Mouse (Mus musculus) embryo, embryonic 11.5 days (tissue): ENCODE measurements around the gene Gjc1.

Experiments
- DNase-seq: peaks from one replicate; pipeline ENCODE4 v3.0.0-alpha.2; 2012; ENCODE audit warnings: low read depth, low spot score

The Gjc1 gene

DNA sequence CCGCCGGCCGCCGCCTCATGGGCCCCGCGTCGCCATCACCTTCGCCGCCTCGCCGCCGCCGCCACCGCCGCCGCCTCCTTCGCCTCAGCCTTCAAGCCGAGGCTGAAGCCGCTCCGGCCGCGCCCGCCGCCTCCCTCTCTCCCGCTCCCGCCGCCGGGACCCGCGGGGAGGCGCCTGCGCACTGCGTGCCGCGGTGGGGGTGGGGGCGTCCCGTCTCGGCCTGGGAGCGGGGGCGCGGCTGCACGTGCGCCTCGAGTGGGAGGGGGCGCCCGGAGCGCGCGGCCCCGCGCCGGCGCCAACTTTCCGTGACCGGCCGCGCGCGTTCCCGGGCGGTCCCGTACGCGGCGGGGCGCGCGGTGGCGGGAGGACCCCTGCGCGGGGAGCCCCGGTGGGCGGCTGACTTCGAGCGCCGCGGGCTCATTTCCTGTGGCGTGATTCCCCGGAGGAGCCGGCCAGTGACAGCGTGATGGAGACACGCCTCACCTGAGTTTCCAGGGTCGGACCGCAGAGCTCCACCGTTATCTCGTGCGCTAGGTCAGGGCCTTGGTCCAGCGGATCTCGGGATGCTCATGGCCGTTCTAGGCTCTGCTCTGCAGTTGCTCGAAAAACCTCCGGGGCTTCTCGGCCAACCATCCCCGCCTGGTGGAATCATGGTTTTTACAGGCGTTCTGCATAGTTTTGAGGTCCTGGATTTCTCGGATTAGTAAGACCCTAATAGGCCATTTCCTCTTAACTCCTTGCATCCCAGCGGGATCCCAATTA lies at the start of gene Gjc1:
TSS of gene Gjc1 (minus strand) at position 680 of the 762 bp plus-strand sequence.
- DNase-seq, result peak; percentile 55

DNA sequence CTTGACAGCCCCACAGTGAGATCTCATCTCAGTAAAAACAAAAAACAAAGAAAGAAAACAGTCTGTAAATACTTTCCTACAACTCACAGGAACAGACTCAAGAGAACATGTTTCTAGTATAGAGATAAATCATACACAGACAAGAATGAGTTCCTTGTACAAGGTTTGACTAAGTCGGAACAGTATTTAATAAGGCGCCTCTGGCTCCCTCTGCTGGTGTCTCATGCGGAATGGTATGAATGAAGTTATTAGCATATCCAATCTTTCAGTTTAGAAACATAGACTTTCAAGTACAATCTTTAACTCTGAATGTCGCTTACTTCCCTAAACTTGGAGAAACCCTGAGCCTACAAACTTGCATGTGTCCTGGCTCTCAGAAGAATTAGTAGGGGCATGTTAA lies 44.8 kb upstream of the Gjc1 start:
- DNase-seq, result peak; percentile 62

DNA sequence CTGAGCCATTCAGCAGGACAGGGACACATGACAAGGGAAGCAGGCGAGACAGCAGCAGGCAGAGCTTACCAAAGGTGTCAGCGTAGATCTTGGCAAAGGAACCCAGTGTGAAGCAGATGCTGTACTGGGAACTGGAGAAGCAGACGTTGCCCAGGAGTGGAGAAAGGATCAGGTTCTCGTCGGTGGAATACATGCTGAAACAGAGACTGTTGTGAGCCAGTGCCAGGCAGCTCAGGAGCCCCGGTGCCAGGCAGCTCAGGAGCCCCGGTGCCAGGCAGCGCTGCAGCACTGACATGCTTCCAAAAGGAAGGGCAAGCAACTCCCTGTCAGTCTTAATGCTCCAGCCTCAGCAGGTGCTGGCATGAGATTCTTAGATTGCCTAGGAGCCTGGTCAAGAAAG lies 40.4 kb upstream of the Gjc1 start:
- no peak for DNase-seq

GRCm38 (mm10) chr11:102858951-102859350 lies 39.5 kb upstream of the Gjc1 start:
- DNase-seq, result no peak

GRCm38 (mm10) chr11:102855941-102856340 lies 36.4 kb upstream of the Gjc1 start:
- DNase-seq, result peak; percentile 4

- no peak for DNase-seq
These were observed 34.3 kb upstream of the Gjc1 start for GRCm38 (mm10) chr11:102853760-102854159.

DNA sequence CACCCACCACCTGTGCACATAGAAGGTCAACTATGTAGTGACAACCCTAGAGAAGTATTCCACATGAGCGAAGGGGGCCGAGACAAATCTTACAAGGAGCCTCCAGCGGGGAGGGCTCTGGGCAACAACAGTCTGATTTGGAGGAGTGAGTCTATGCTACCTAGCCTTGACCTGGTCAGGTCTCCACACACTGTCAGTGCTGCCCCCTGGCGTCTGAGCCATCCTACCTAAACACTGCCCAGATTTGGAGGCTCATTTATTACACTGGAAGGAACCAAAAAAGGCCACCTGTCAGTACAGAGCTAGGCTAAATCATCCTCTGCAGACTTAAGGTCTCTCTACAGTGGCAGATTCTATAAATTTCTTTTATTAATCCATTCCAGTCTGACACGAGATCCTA lies 32.4 kb upstream of the Gjc1 start:
- DNase-seq, result peak; percentile 36

DNA sequence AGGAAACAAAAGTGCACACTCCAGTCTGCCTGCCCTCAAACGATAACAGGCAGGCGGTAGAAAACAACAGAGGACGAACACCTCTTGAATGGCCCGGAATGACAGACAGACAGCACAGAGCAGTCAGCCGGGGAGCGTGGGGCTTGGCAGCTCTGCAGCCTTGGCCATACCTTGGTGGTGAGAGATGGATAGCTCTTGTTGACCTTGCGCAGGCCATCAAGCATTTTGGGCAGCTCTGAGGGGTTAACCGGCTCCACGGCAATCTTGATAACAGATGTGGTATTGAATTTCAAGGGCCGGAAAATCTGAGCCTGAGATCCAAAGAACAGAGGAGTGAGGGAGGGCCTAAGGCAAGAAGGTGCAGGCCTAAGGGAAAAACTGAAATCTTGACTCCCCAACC lies 26.4 kb upstream of the Gjc1 start:
- DNase-seq, result no peak

DNA sequence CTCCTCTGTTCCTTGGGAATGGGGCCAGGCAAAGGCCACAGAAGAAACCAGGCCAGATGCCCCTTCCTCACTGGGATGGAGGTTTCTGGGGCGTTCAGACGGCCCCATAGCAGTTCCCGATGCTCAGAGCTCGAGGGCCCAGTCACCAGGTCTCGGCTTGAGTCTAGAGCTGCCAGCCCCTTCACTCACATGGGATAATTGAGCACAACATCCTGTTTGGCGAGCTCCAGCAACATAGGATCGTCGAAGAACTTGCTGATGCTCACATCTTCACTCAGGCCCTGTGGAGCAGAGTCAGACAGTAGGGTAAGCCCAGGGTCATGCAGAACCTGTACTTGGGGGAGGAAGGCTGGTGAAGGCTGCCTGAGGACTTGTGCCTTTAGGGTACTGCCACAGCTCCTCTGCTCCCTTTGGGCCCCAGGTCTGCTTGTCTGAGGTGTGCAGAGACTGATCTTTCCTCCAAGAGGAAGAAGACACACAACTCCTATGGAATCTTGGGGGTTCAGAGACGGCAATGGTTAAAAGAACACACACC lies 19.2 kb upstream of the Gjc1 start:
- no peak for DNase-seq

DNA sequence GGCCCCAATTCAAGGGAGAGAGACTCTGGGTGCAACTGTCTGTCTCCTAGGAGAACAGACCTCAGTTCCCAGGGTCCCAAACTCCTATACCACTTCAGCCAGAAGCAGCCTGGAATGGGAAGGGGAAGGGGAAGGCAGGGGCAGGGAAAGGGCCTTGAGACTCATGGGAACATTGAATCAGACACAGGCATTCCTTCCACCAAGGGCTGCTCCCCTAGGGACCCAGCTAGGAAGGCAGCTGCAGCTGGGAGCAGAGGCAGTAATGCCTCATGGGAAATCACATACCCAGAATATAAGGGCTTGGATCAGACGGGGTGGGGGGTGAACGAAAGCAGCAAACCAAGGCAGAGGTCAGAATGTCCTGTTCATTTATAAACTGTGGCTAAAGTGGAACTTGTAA lies 18.6 kb upstream of the Gjc1 start:
- DNase-seq, result no peak

GRCm38 (mm10) chr11:102837385-102837784 lies 17.9 kb upstream of the Gjc1 start:
- DNase-seq, result no peak

DNA sequence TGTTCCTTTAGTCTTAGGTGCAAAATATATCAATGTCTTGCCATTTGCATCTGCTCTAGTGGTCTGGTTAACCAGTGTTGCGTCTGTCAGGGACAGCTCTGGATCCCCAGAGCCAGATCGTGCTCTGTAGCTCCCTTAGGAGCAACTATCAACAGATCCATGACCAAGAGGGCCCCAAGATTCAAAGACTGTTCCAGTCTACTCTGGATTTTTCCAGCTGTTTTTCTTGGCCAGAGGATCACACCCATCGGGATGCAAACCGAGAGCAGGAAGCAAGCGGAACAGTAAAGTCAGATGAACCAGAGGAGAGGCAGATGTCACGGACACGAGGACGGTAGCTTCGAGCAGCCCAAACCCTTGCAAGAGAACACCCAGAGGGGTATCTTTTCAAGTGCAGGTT lies 16.6 kb upstream of the Gjc1 start:
- no peak for DNase-seq

DNA sequence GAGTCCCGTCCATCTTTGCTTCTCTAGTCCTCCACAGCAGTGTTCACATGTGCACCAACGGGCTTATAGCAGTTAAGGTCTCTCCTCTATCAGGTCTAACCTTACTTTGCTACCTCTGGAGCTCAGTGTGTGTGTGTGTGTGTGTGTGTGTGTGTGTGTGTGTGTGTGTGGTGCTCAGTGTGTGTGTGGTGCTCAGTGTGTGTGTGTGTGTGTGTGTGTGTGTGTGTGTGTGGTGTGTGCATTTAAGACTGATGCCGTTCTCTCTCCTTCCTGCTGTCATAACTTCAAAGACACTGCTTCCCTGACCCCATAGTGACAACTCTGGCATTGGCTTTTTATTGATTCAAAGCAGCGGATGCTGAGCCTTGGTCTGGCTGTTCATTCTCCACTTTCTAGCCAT lies 16.0 kb upstream of the Gjc1 start, which contains the start of gene Higd1b:
TSS of gene Higd1b (plus strand) at position 301 of the 400 bp plus-strand sequence.
- no peak for DNase-seq

- DNase-seq, result no peak
These were observed 14.7 kb upstream of the Gjc1 start for GRCm38 (mm10) chr11:102834219-102834618.

DNA sequence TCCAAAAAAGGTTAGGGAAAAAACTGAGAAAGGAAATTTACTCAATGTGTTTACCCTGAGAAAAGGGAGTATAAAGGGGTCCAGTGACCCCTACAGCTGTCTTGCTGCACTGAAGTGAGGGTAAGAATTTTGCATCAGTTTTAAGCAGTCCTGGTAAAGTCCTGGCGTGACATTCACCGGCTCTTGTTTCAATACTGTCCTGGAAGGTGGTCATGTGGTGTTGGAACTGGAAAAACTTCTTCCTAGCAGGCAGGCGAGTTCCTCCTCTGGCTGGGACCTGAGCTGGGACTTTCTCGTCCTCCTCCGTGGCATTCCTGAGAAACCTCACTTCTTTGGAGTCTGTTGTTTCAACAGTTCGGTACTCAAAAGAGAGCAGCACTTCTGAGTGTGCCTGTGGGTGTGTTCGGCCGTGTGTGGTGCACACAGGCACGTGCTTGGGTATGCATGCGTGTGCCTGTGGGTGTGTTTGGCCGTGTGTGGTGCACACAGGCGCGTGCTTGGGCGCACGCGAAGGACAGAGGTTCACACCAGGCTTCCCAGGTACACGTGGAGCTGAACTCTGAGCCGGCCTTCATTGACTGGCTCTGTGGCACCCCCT lies 13.3 kb upstream of the Gjc1 start:
- no peak for DNase-seq

GRCm38 (mm10) chr11:102830276-102830675 lies 10.8 kb upstream of the Gjc1 start:
- DNase-seq, result no peak

DNA sequence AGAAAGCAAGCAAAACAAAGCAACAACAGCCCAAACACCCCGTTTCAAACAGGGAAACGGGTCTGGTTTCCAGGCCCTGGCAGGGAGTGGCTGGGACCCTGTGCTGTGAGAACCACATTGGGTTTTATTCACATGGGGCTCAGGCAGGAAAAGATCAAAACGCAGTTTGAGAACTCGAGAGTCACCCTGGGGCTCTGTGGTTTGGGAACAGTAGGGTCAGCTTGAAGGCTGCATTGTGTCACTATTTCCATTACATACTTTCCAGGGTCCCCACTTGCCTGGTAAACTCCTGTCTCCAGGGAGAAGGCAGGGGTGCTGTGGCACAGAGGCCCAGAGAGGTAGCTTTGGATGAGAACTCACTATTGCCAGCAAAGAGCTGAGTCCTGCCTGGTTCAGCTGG lies 7.6 kb upstream of the Gjc1 start:
- DNase-seq, result no peak

DNA sequence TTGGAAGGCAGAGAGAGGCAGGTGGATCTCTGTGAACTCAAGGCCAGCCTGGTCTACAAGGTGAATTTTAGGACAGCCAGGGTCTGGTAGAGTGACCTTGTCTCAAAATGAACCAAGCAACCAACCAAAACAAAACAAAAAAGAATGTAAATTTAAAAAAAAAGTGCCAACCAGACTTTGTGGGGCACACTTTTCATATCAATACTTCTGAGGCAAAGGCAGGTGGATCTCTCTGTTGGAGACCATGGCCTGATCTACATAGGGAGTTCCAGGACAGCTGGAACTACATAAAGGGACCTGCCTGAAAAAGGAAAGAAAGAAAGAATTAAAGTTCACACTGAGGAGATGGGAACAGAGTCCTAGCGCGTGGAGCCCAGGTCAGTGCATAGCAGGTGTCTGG lies 7.0 kb upstream of the Gjc1 start:
- DNase-seq, result no peak

DNA sequence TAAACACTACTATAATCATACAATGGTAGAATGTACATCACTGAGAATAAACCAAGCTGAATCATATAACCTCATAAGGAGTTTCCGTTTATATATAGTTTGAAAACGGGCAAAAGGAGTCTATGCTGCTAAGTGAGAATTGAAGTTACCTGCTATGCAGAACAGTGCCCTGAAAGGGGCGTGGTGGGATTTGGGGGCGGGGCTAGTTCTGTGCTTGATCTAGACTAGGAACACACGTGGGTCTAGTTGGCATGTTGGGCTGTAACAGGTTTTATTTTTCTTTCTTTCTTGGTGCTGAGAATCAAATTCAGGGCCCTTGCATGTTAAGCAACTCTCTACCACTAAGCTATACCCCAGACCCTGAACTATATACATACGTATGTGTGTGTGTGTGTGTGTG lies 1.7 kb upstream of the Gjc1 start:
- DNase-seq, result no peak

- DNase-seq, result no peak
These were observed 932 bp upstream of the Gjc1 start for GRCm38 (mm10) chr11:102820432-102820831.

DNA sequence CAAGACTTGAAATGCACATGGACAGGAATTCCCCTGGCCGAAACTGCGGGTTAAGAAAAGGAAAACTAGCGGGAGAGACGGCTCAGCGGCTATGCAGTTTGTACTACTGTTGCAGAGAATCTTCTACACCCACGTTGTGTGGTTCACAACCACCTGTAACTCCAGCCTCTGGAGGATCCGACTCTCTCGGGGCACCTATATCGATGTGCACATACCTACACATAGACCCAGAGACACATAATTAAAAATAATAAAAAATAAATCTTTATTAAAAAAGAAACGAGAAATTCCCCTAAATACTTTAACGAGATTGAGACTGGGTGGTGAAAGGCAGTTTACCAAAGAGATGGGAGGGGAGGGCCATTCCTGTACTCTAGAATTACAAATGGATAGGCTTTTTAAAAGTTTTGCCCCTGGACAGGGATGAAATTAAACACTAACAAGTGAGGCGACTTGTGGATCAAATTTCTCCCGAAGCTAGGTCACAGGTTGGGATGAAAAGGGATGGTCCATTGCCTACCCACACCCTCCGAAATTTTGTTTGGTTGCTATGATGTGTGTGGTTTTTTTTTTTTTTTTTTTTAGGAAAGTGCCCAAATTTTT lies 384 bp upstream of the Gjc1 start:
- no peak for DNase-seq

- DNase-seq, result no peak
These were observed 1.1 kb downstream of the Gjc1 start for GRCm38 (mm10) chr11:102818121-102819020.
